Mouse (Mus musculus): Measurements from ENCODE around the gene Sdk2. TPM values are rescaled to one million over a fixed set of nuclear protein-coding genes. Genes with fewer than 3 reads are reported as not detected.

Gene Sdk2
- total RNA-seq, 2 experiments from 2014 or later: 23.8 to 24.8 TPM

- no peak for DNase-seq
- intact Hi-C loops (cut with DNase I): no loop called here
These were observed 16.3 kb downstream of the Sdk2 start for GRCm38 (mm10) chr11:114050511-114050910.

GRCm38 (mm10) chr11:114047887-114048331, 18.9 kb downstream of the Sdk2 start:
- no peak for DNase-seq
- intact Hi-C loops (cut with DNase I): no loop called here

- no peak for DNase-seq
- intact Hi-C loops (cut with DNase I): no loop called here
These were observed 19.9 kb downstream of the Sdk2 start for GRCm38 (mm10) chr11:114046927-114047326.

- intact Hi-C loops (cut with DNase I): no loop called here
- DNase-seq: no peak
These were observed 22.5 kb downstream of the Sdk2 start for GRCm38 (mm10) chr11:114044373-114044772.

GRCm38 (mm10) chr11:114043530-114043929, 23.3 kb downstream of the Sdk2 start:
- intact Hi-C loops (cut with DNase I): no loop called here
- peak; percentile 60 for DNase-seq

- DNase-seq: peak; percentile 78
- intact Hi-C loops (cut with DNase I): no loop called here
These were observed 26.3 kb downstream of the Sdk2 start for GRCm38 (mm10) chr11:114040391-114041035.

- no peak for DNase-seq
- intact Hi-C loops (cut with DNase I): no loop called here
These were observed 28.8 kb downstream of the Sdk2 start for GRCm38 (mm10) chr11:114038036-114038435.

- no peak for DNase-seq
- intact Hi-C loops (cut with DNase I): no loop called here
These were observed 35.4 kb downstream of the Sdk2 start for GRCm38 (mm10) chr11:114031491-114031890.

GRCm38 (mm10) chr11:114030214-114030613, 36.6 kb downstream of the Sdk2 start:
- intact Hi-C loops (cut with DNase I): no loop called here

GRCm38 (mm10) chr11:114028512-114028911, 38.3 kb downstream of the Sdk2 start:
- intact Hi-C loops (cut with DNase I): no loop called here
- DNase-seq: no peak

More at GRCm38 (mm10) chr11:114030214-114030613, 36.6 kb downstream of the Sdk2 start:
- DNase-seq: no peak

- no peak for DNase-seq
- intact Hi-C loops (cut with DNase I): no loop called here
These were observed 38.8 kb downstream of the Sdk2 start for GRCm38 (mm10) chr11:114028021-114028420.

GRCm38 (mm10) chr11:114025056-114025455, 41.8 kb downstream of the Sdk2 start:
- intact Hi-C loops (cut with DNase I): no loop called here

GRCm38 (mm10) chr11:114023965-114024364, 42.9 kb downstream of the Sdk2 start:
- DNase-seq: no peak
- intact Hi-C loops (cut with DNase I): no loop called here

More at GRCm38 (mm10) chr11:114025056-114025455, 41.8 kb downstream of the Sdk2 start:
- no peak for DNase-seq

- DNase-seq: no peak
- intact Hi-C loops (cut with DNase I): no loop called here
These were observed 44.7 kb downstream of the Sdk2 start for GRCm38 (mm10) chr11:114022166-114022565.

GRCm38 (mm10) chr11:114019087-114019486, 47.8 kb downstream of the Sdk2 start:
- intact Hi-C loops (cut with DNase I): no loop called here
- no peak for DNase-seq

- intact Hi-C loops (cut with DNase I): no loop called here
- DNase-seq: peak; percentile 27
These were observed 49.9 kb downstream of the Sdk2 start for GRCm38 (mm10) chr11:114016889-114017392.

GRCm38 (mm10) chr11:114016108-114016888, 50.5 kb downstream of the Sdk2 start:
- intact Hi-C loops (cut with DNase I): no loop called here
- no peak for DNase-seq

- no peak for DNase-seq
- intact Hi-C loops (cut with DNase I): no loop called here
These were observed 55.3 kb downstream of the Sdk2 start for GRCm38 (mm10) chr11:114011523-114011922.

- peak; percentile 46 for DNase-seq
- intact Hi-C loops (cut with DNase I): no loop called here
These were observed 61.0 kb downstream of the Sdk2 start for GRCm38 (mm10) chr11:114005879-114006278.

GRCm38 (mm10) chr11:114004651-114005050, 62.2 kb downstream of the Sdk2 start:
- intact Hi-C loops (cut with DNase I): no loop called here
- no peak for DNase-seq

- intact Hi-C loops (cut with DNase I): no loop called here
- DNase-seq: no peak
These were observed 63.7 kb downstream of the Sdk2 start for GRCm38 (mm10) chr11:114003195-114003594.

GRCm38 (mm10) chr11:114000051-114000450, 66.8 kb downstream of the Sdk2 start:
- no peak for DNase-seq
- intact Hi-C loops (cut with DNase I): no loop called here
